In the genomic region with DNA sequence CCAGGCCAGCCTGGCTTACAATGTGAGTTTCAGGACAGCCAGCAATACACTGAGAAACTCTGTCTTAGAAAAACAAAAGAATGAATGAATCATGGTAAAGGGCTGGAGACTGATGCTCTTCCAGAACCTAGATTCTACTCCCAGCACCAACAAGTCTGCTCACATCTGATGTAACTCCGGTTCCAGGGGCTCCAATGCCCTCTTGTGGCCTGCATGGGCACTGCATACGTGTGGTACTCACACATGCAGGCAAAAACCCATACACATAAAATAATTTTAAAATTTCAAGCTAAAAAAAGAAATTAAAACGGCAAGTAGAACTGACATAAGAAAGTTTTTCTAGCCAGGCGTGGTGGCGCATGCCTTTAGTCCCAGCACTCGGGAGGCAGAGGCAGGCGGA, we compare ENCODE assay signal across 8 mouse cellular contexts. TPM values are rescaled to one million over a fixed set of nuclear protein-coding genes. Genes with fewer than 3 reads are reported as not detected.
DNase-seq lines count a peak whose midpoint lies in the region; ATAC-seq and TF ChIP-seq lines count a peak whose summit lies in the region.

No protein-coding gene starts in this region.

- no peak overlapping the region for H3K9ac ChIP-seq in forebrain, embryonic 14.5 days (ENCODE audit: low read length)
- H3K9ac ChIP-seq in forebrain, embryonic 15.5 days (replicated peaks), result no peak overlapping the region
- H3K9ac ChIP-seq in limb, embryonic 11.5 days (ENCODE audit: low read length), result no peak overlapping the region
- H3K9ac ChIP-seq in forebrain, embryonic 13.5 days, result no peak overlapping the region

- peak; percentile 65; the same call in 1 of the 2 replicates for TF ChIP-seq CTCF in thymus, adult 2 months (IDR thresholded peaks at IDR 0.05; ENCODE audit: borderline replicate concordance, control insufficient read depth, extremely low read depth, insufficient read depth, low read length, poor library complexity)

- H3K4me2 ChIP-seq in forebrain, embryonic 14.5 days (ENCODE audit: low read length), result no peak overlapping the region
- no peak overlapping the region for H3K4me2 ChIP-seq in forebrain, embryonic 15.5 days (replicated peaks)
- H3K4me2 ChIP-seq in limb, embryonic 11.5 days (ENCODE audit: low read depth, severe bottlenecking), result no peak overlapping the region
- H3K4me2 ChIP-seq in forebrain, embryonic 13.5 days, result no peak overlapping the region

- no peaks in the 10 kb centered on the region; the same call in 1 of the 2 replicates for H3K9me3 ChIP-seq in forebrain, embryonic 14.5 days (replicated peaks; ENCODE audit: control insufficient read depth, low read length)
- no peaks in the 10 kb centered on the region for H3K9me3 ChIP-seq in forebrain, embryonic 15.5 days
- no peaks in the 10 kb centered on the region for H3K9me3 ChIP-seq in limb, embryonic 11.5 days (ENCODE audit: control insufficient read depth, low read length)
- H3K9me3 ChIP-seq in forebrain, embryonic 13.5 days (replicated peaks), result no peaks in the 10 kb centered on the region

- no peaks in the 10 kb centered on the region for H3K4me1 ChIP-seq in forebrain, embryonic 14.5 days (ENCODE audit: control insufficient read depth, insufficient read depth, low read length)
- no peaks in the 10 kb centered on the region for H3K4me1 ChIP-seq in forebrain, embryonic 15.5 days
- H3K4me1 ChIP-seq in thymus, adult 2 months (replicated peaks; ENCODE audit: control insufficient read depth, insufficient read depth, low read length), result no peaks in the 10 kb centered on the region
- H3K4me1 ChIP-seq in limb, embryonic 11.5 days (ENCODE audit: control insufficient read depth, insufficient read depth, low read length), result no peaks in the 10 kb centered on the region
- no peaks in the 10 kb centered on the region for H3K4me1 ChIP-seq in forebrain, embryonic 13.5 days

- no peak for TF ChIP-seq POLR2A in thymus, adult 2 months (IDR thresholded peaks at IDR 0.05; ENCODE audit: control insufficient read depth, extremely low read depth, insufficient read depth, low read length, poor library complexity)

- H3K36me3 ChIP-seq in forebrain, embryonic 14.5 days (ENCODE audit: control insufficient read depth, insufficient read depth, low read length), result peaks cover 79% of the 10 kb centered on the region
- H3K36me3 ChIP-seq in forebrain, embryonic 15.5 days, result peaks cover 75% of the 10 kb centered on the region
- H3K36me3 ChIP-seq in thymus, adult 2 months (ENCODE audit: control insufficient read depth, insufficient read depth, low read length), result peaks cover 89% of the 10 kb centered on the region
- peaks cover 28% of the 10 kb centered on the region for H3K36me3 ChIP-seq in limb, embryonic 11.5 days (ENCODE audit: control insufficient read depth, insufficient read depth, low read length)
- H3K36me3 ChIP-seq in forebrain, embryonic 13.5 days (ENCODE audit: poor library complexity, severe bottlenecking), result peaks cover 75% of the 10 kb centered on the region

- 94% methylated on average over 7 of the region's 7 CpGs for WGBS in forebrain, embryonic 14.5 days
- 91% methylated on average over 7 of the region's 7 CpGs for WGBS in forebrain, embryonic 15.5 days
- 92% methylated on average over 7 of the region's 7 CpGs for WGBS in thymus, adult 2 months
- WGBS in limb, embryonic 11.5 days, result 89% methylated on average over 7 of the region's 7 CpGs
- 91% methylated on average over 7 of the region's 7 CpGs for WGBS in forebrain, embryonic 13.5 days

- no peak for ATAC-seq in forebrain, embryonic 14.5 days
- ATAC-seq in forebrain, embryonic 15.5 days (replicated peaks), result no peak
- ATAC-seq in limb, embryonic 11.5 days (ENCODE audit: insufficient number of reproducible peaks, low FRiP score, low TSS enrichment, low read depth), result no peak
- no peak for ATAC-seq in forebrain, embryonic 13.5 days

- no peaks in the 10 kb centered on the region for H3K27me3 ChIP-seq in forebrain, embryonic 14.5 days (replicated peaks; ENCODE audit: control insufficient read depth, insufficient read depth, low read length)
- H3K27me3 ChIP-seq in forebrain, embryonic 15.5 days, result no peaks in the 10 kb centered on the region
- no peaks in the 10 kb centered on the region for H3K27me3 ChIP-seq in thymus, adult 2 months (ENCODE audit: control insufficient read depth, insufficient read depth, low read length)
- no peaks in the 10 kb centered on the region for H3K27me3 ChIP-seq in limb, embryonic 11.5 days (ENCODE audit: control insufficient read depth, insufficient read depth, low read length)
- H3K27me3 ChIP-seq in forebrain, embryonic 13.5 days, result no peaks in the 10 kb centered on the region

- no peak overlapping the region for H3K27ac ChIP-seq in forebrain, embryonic 14.5 days (ENCODE audit: low read depth, low read length)
- no peak overlapping the region for H3K27ac ChIP-seq in forebrain, embryonic 15.5 days (replicated peaks)
- H3K27ac ChIP-seq in thymus, adult 2 months (ENCODE audit: control insufficient read depth, insufficient read depth, low read length), result no peak overlapping the region
- H3K27ac ChIP-seq in limb, embryonic 11.5 days (replicated peaks; ENCODE audit: low read depth, low read length), result no peak overlapping the region
- H3K27ac ChIP-seq in forebrain, embryonic 13.5 days, result no peak overlapping the region

- DNase-seq in forebrain, embryonic 14.5 days (ENCODE audit: low spot score), result peak; percentile 13
- DNase-seq in thymus, adult 2 months, result peak; percentile 37
- no peak for DNase-seq in thymus, adult 18-20 months
- DNase-seq in limb, embryonic 11.5 days (ENCODE audit: low spot score), result peak; percentile 53
- DNase-seq in thymus, postnatal 25 days, result peak; percentile 33
- DNase-seq in urinary bladder, postnatal 14 days (ENCODE audit: low spot score), result no peak

- no peak overlapping the region for H3K4me3 ChIP-seq in forebrain, embryonic 14.5 days (ENCODE audit: low read depth, low read length)
- no peak overlapping the region for H3K4me3 ChIP-seq in forebrain, embryonic 15.5 days
- H3K4me3 ChIP-seq in thymus, adult 2 months (ENCODE audit: control insufficient read depth, insufficient read depth, low read length), result no peak overlapping the region
- no peak overlapping the region for H3K4me3 ChIP-seq in limb, embryonic 11.5 days (ENCODE audit: low read depth, low read length)
- no peak overlapping the region for H3K4me3 ChIP-seq in forebrain, embryonic 13.5 days

RNA-seq across cellular contexts. Expression of a gene that starts 44.5 kb away (rescaled TPM):
- 31.1 and 37.1 TPM in 2 replicates for polyA plus RNA-seq in forebrain, embryonic 14.5 days (2014; fragmentation: Nextera tagmentation; extraction: Ambion mirVana)
- polyA plus RNA-seq in forebrain, embryonic 15.5 days (2015; fragmentation: Nextera tagmentation; extraction: Ambion mirVana), result 38.8 and 42.7 TPM in 2 replicates
- 27.7 and 29.6 TPM in 2 replicates for polyA plus RNA-seq in thymus, adult 2 months (2012; rRNA removed)
- polyA plus RNA-seq in limb, embryonic 11.5 days (2014; fragmentation: Nextera tagmentation; extraction: Ambion mirVana), result 40.0 and 43.1 TPM in 2 replicates
- 38.6 and 39.1 TPM in 2 replicates for polyA plus RNA-seq in forebrain, embryonic 13.5 days (2015; fragmentation: Nextera tagmentation; extraction: Ambion mirVana)

Comparison
In these comparisons a context has a peak if more than half of its experiments do, and no peak if none do; other contexts are left out.
1. DNase-seq: peak in forebrain, embryonic 14.5 days (single experiment), thymus, adult 2 months (single experiment), limb, embryonic 11.5 days (single experiment) and thymus, postnatal 25 days (single experiment); none in thymus, adult 18-20 months (0 of 2) and urinary bladder, postnatal 14 days (single experiment).